Mouse (Mus musculus) liver, postnatal 0 days (tissue): Measurements from ENCODE around the gene Troap.
"Not testable (repeated sequence)": the region's sequence is repeated elsewhere in the genome, so short reads cannot be mapped to it uniquely, and the experiment has no call there.

Experiments
- CTCF ChIP-seq: sonication (generic); IDR thresholded peaks from 2 replicates; pipeline ENCODE4 v1.5.1; 2016; ENCODE audit warnings: antibody characterized with exemption, low read depth
- EP300 ChIP-seq: IDR thresholded peaks from 2 replicates; pipeline ENCODE4 v1.6.1; 2016; ENCODE audit warnings: antibody characterized with exemption, low read depth, mild to moderate bottlenecking

DNA sequence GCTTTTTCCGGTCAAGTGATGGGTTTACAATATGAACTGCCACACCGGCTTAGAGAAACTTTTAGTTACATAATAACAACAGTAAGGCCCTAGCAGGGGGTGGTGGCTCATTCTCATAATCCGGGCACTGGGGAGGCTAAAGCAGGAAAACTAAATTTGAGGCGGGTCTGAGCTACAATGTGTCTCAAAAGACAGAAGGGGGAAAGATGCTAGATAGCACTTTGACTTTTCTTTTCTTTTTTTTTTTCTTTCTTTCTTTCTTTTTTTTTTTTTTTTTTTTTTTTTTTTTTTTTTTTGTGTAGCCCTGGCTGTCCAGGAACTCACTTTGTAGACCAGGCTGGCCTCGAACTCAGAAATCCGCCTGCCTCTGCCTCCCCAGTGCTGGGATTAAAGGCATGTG, 28.6 kb upstream of the Troap start:
- TF ChIP-seq CTCF, EP300: not testable (repeated sequence)
